Mouse (Mus musculus): ENCODE measurements at regions not wholly inside any gene's neighbourhood (a gene's known extent, or its start where the extent isn't known, plus 50 kb on each side); places are given as distances from the start of the nearest gene placed in this dataset.

GRCm38 (mm10) chr19:54332140-54332539 lies 288.2 kb downstream of the Adra2a start:
- Histone ChIP-seq H3K4me2 (ENCODE audit: low read length) (no peak overlapping the region), H3K9me3 (ENCODE audit: control insufficient read depth, low read length) (peaks cover 8% of the 10 kb centered on the region; the same call in 1 of the 2 replicates), H3K4me1 (ENCODE audit: control insufficient read depth, insufficient read depth, low read length) (no peaks in the 10 kb centered on the region), H3K4me3 (replicated peaks; ENCODE audit: low read depth, low read length) (no peak overlapping the region), H3K27me3 (ENCODE audit: control insufficient read depth, insufficient read depth, low read length) (no peaks in the 10 kb centered on the region), H3K9ac (replicated peaks; ENCODE audit: low read length) (no peak overlapping the region), H3K36me3 (ENCODE audit: control insufficient read depth, insufficient read depth, low read length) (no peaks in the 10 kb centered on the region), H3K27ac (replicated peaks; ENCODE audit: low read depth, low read length) (no peak overlapping the region)
- ATAC-seq (ENCODE audit: low FRiP score, low TSS enrichment) (no peak), DNase-seq (no peak)
- WGBS, result 87% methylated on average over 1 of the region's 1 CpGs

DNA sequence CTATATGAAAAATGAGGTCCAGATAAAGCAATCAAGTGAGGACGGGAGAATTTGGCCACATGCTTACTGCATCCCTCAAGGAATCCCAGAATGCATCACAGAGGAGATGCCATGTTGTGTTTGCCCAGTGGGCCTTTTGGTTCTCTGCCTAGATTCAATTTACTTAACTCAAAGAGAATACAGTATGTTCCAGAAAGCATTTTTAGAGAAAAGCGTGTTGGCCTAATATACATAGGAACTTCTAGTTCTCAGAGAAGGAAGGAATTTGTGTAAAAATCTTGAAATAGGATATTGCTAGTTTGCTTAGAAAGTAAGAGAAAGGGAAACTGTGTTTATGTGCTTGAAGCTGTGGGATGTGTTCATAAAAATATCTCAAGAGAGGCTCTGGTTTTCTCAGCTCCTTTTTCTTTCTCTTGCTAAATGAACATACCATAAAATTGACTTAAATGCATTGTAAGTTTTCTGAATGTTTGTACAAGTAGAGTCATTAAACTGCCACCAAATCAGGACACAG lies 296.9 kb downstream of the Adra2a start:
- 96% methylated on average over 2 of the region's 2 CpGs for WGBS
- no peak overlapping the region for H3K27ac ChIP-seq (replicated peaks; ENCODE audit: low read depth, low read length)
- H3K9me3 ChIP-seq (ENCODE audit: control insufficient read depth, low read length), result no peaks in the 10 kb centered on the region
- no peaks in the 10 kb centered on the region for H3K27me3 ChIP-seq (ENCODE audit: control insufficient read depth, insufficient read depth, low read length)
- no peak overlapping the region for H3K9ac ChIP-seq (replicated peaks; ENCODE audit: low read length)
- no peak overlapping the region for H3K4me3 ChIP-seq (replicated peaks; ENCODE audit: low read depth, low read length)
- DNase-seq (no peak), ATAC-seq (ENCODE audit: low FRiP score, low TSS enrichment) (no peak)
- H3K4me1 ChIP-seq (ENCODE audit: control insufficient read depth, insufficient read depth, low read length), result no peaks in the 10 kb centered on the region
- H3K36me3 ChIP-seq (ENCODE audit: control insufficient read depth, insufficient read depth, low read length), result no peaks in the 10 kb centered on the region
- no peak overlapping the region for H3K4me2 ChIP-seq (ENCODE audit: low read length)

- ATAC-seq (ENCODE audit: low FRiP score, low TSS enrichment) (no peak), DNase-seq (no peak)
- Histone ChIP-seq H3K4me1 (ENCODE audit: control insufficient read depth, insufficient read depth, low read length) (no peaks in the 10 kb centered on the region), H3K36me3 (ENCODE audit: control insufficient read depth, insufficient read depth, low read length) (no peaks in the 10 kb centered on the region), H3K9me3 (ENCODE audit: control insufficient read depth, low read length) (no peaks in the 10 kb centered on the region), H3K4me3 (replicated peaks; ENCODE audit: low read depth, low read length) (no peak overlapping the region), H3K27me3 (ENCODE audit: control insufficient read depth, insufficient read depth, low read length) (no peaks in the 10 kb centered on the region), H3K4me2 (ENCODE audit: low read length) (no peak overlapping the region), H3K9ac (replicated peaks; ENCODE audit: low read length) (no peak overlapping the region), H3K27ac (replicated peaks; ENCODE audit: low read depth, low read length) (no peak overlapping the region)
- 82% methylated on average over 7 of the region's 7 CpGs for WGBS
Measured at GRCm38 (mm10) chr19:54359731-54360130, 315.8 kb downstream of the Adra2a start.

GRCm38 (mm10) chr19:54360660-54361059 lies 316.7 kb downstream of the Adra2a start:
- ATAC-seq (ENCODE audit: low FRiP score, low TSS enrichment) (no peak), DNase-seq (no peak)
- no peak overlapping the region for H3K9ac ChIP-seq (replicated peaks; ENCODE audit: low read length)
- H3K4me3 ChIP-seq (replicated peaks; ENCODE audit: low read depth, low read length), result no peak overlapping the region
- no peaks in the 10 kb centered on the region for H3K27me3 ChIP-seq (ENCODE audit: control insufficient read depth, insufficient read depth, low read length)
- no peak overlapping the region for H3K27ac ChIP-seq (replicated peaks; ENCODE audit: low read depth, low read length)
- H3K36me3 ChIP-seq (ENCODE audit: control insufficient read depth, insufficient read depth, low read length), result no peaks in the 10 kb centered on the region
- H3K4me2 ChIP-seq (ENCODE audit: low read length), result no peak overlapping the region
- no peaks in the 10 kb centered on the region for H3K9me3 ChIP-seq (ENCODE audit: control insufficient read depth, low read length)
- WGBS, result 87% methylated on average over 3 of the region's 3 CpGs
- no peaks in the 10 kb centered on the region for H3K4me1 ChIP-seq (ENCODE audit: control insufficient read depth, insufficient read depth, low read length)

- Histone ChIP-seq H3K27me3 (ENCODE audit: control insufficient read depth, insufficient read depth, low read length) (no peaks in the 10 kb centered on the region), H3K9me3 (ENCODE audit: control insufficient read depth, low read length) (no peaks in the 10 kb centered on the region), H3K4me2 (ENCODE audit: low read length) (no peak overlapping the region), H3K27ac (replicated peaks; ENCODE audit: low read depth, low read length) (no peak overlapping the region), H3K36me3 (ENCODE audit: control insufficient read depth, insufficient read depth, low read length) (no peaks in the 10 kb centered on the region), H3K4me3 (replicated peaks; ENCODE audit: low read depth, low read length) (no peak overlapping the region), H3K4me1 (ENCODE audit: control insufficient read depth, insufficient read depth, low read length) (no peaks in the 10 kb centered on the region), H3K9ac (replicated peaks; ENCODE audit: low read length) (no peak overlapping the region)
- DNase-seq, result no peak
- no peak for ATAC-seq (ENCODE audit: low FRiP score, low TSS enrichment)
Measured at GRCm38 (mm10) chr19:54385101-54385500, 341.1 kb downstream of the Adra2a start.

DNA sequence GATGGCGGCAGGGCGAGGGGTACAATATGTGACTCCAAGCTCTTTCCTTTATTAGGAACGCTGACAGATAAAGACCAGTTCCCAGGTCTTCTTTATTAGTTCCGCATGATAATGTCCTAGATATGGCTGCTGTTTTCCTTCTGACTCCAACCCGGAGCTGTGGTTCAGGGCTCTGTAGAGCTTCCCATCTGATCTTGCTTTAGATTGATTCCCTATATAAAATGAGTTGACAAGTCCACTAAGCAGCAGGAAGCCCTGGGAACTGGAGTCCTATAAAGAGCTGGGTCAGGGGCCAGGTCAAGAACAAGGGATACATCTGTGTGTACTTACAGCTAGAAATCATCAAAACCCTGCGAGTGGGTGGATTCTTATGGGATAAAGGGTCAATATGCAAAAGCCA lies 347.5 kb downstream of the Adra2a start:
- no peak overlapping the region for H3K4me3 ChIP-seq (replicated peaks; ENCODE audit: low read depth, low read length)

GRCm38 (mm10) chr19:54399651-54400050 lies 355.7 kb downstream of the Adra2a start:
- no peak for ATAC-seq (ENCODE audit: low FRiP score, low TSS enrichment)
- 83% methylated on average over 7 of the region's 7 CpGs for WGBS
- Histone ChIP-seq H3K4me3 (replicated peaks; ENCODE audit: low read depth, low read length) (no peak overlapping the region), H3K36me3 (ENCODE audit: control insufficient read depth, insufficient read depth, low read length) (no peaks in the 10 kb centered on the region), H3K4me1 (ENCODE audit: control insufficient read depth, insufficient read depth, low read length) (0 out of 2 replicates have a peak, but pooled peaks cover 3% of the 10 kb centered on the region), H3K9me3 (ENCODE audit: control insufficient read depth, low read length) (no peaks in the 10 kb centered on the region), H3K27me3 (ENCODE audit: control insufficient read depth, insufficient read depth, low read length) (no peaks in the 10 kb centered on the region), H3K27ac (replicated peaks; ENCODE audit: low read depth, low read length) (no peak overlapping the region), H3K9ac (replicated peaks; ENCODE audit: low read length) (no peak overlapping the region), H3K4me2 (ENCODE audit: low read length) (no peak overlapping the region)
- DNase-seq, result no peak

More for the DNA sequence above, 347.5 kb downstream of the Adra2a start:
- no peaks in the 10 kb centered on the region for H3K27me3 ChIP-seq (ENCODE audit: control insufficient read depth, insufficient read depth, low read length)
- 0 out of 2 replicates have a peak, but pooled peaks cover 6% of the 10 kb centered on the region for H3K4me1 ChIP-seq (ENCODE audit: control insufficient read depth, insufficient read depth, low read length)
- DNase-seq (no peak), ATAC-seq (ENCODE audit: low FRiP score, low TSS enrichment) (no peak)
- 77% methylated on average over 6 of the region's 6 CpGs for WGBS
- no peaks in the 10 kb centered on the region for H3K36me3 ChIP-seq (ENCODE audit: control insufficient read depth, insufficient read depth, low read length)
- H3K4me2 ChIP-seq (ENCODE audit: low read length), result no peak overlapping the region
- no peaks in the 10 kb centered on the region for H3K9me3 ChIP-seq (ENCODE audit: control insufficient read depth, low read length)
- no peak overlapping the region for H3K9ac ChIP-seq (replicated peaks; ENCODE audit: low read length)
- H3K27ac ChIP-seq (replicated peaks; ENCODE audit: low read depth, low read length), result no peak overlapping the region

DNA sequence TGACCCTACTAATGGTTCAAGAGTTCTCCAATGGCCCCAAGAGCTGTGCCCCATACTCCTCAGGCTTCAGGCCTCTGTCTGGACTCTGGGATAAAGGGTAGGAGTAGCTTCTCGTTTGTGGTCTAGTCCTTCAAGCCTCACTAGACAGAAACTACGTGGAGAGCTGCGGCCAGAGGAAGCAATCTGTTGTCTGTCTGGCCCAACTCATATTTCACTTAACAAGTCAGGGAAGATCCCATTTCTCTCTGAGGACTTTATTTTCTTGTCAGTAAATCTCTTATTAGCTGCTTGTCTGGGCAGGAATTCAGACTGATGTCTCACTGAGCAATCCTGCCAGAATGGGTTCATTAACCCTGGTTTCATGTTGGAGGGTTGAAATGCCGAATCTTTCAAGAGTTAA lies 364.0 kb downstream of the Adra2a start:
- Histone ChIP-seq H3K9ac (replicated peaks; ENCODE audit: low read length) (no peak overlapping the region), H3K4me1 (ENCODE audit: control insufficient read depth, insufficient read depth, low read length) (no peaks in the 10 kb centered on the region), H3K27me3 (ENCODE audit: control insufficient read depth, insufficient read depth, low read length) (no peaks in the 10 kb centered on the region), H3K4me3 (replicated peaks; ENCODE audit: low read depth, low read length) (no peak overlapping the region), H3K9me3 (ENCODE audit: control insufficient read depth, low read length) (no peaks in the 10 kb centered on the region), H3K27ac (replicated peaks; ENCODE audit: low read depth, low read length) (no peak overlapping the region), H3K36me3 (ENCODE audit: control insufficient read depth, insufficient read depth, low read length) (no peaks in the 10 kb centered on the region), H3K4me2 (ENCODE audit: low read length) (no peak overlapping the region)
- ATAC-seq (ENCODE audit: low FRiP score, low TSS enrichment), result no peak
- WGBS, result 89% methylated on average over 4 of the region's 4 CpGs
- no peak for DNase-seq

GRCm38 (mm10) chr19:54429062-54429461 lies 385.1 kb downstream of the Adra2a start:
- DNase-seq (no peak), ATAC-seq (ENCODE audit: low FRiP score, low TSS enrichment) (no peak)
- Histone ChIP-seq H3K4me2 (ENCODE audit: low read length) (no peak overlapping the region), H3K4me3 (replicated peaks; ENCODE audit: low read depth, low read length) (no peak overlapping the region), H3K27ac (replicated peaks; ENCODE audit: low read depth, low read length) (no peak overlapping the region), H3K9me3 (ENCODE audit: control insufficient read depth, low read length) (peaks cover 7% of the 10 kb centered on the region), H3K27me3 (ENCODE audit: control insufficient read depth, insufficient read depth, low read length) (no peaks in the 10 kb centered on the region), H3K4me1 (ENCODE audit: control insufficient read depth, insufficient read depth, low read length) (no peaks in the 10 kb centered on the region), H3K9ac (replicated peaks; ENCODE audit: low read length) (no peak overlapping the region), H3K36me3 (ENCODE audit: control insufficient read depth, insufficient read depth, low read length) (no peaks in the 10 kb centered on the region)
- 58% methylated on average over 2 of the region's 2 CpGs for WGBS

Data from midbrain, embryonic 14.5 days (tissue).